Mouse (Mus musculus): Measurements from ENCODE around the gene Vamp8. TPM values are rescaled to one million over a fixed set of nuclear protein-coding genes. Genes with fewer than 3 reads are reported as not detected.

Vamp8 gene
- total RNA-seq, 2 experiments from 2014 or later = 8.1 to 9.4 TPM

DNA sequence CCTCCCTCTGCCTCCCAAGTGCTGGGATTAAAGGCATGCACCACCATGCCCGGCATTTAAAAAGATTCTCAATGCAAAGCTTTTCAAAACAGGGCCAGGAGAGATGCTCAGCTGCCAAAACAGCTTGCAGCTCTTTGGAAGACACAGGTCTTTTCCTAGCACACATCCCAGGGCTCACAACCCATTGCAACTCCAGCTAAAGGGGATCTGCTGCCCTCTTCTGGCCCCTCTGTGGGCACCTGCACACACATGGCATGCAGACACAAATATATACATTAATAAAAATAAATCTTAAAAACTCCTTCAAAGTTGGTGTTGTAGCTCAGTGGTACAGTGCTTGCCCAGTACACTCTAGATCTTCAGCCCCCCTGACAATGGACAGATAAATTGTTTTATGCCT is 19.5 kb upstream of the Vamp8 start:
- DNase-seq (ENCODE audit: extremely low spot score in 1 of 2, low spot score in 2 of 2) = no peak
- intact Hi-C loops (cut with DNase I) = no loop called here

DNA sequence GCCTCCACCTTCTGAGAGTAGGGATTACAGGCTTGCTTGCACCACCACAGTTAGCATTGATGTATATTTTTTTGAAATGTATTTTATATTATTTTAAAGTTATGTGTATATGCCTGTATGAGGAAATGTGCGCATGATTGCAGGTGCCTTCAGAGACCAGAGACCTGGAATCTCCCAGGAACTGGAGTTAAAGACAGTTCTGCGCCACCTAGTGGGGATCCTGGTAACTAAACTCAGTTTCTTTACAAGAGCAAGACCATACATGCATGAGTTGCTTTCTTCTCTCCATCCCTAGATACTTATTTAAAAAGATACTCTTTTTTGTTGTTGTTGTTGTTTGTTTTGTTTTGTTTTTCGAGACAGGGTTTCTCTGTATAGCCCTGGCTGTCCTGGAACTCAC is 19.1 kb upstream of the Vamp8 start:
- intact Hi-C loops (cut with DNase I) = loop anchor here (5.0 kb wide), 1 partner anchor 47 kb away; no protein-coding TSS in a partner anchor
- peak in 1 of 2 experiments; percentile 71 for DNase-seq (ENCODE audit: extremely low spot score in 1 of 2, low spot score in 2 of 2)

DNA sequence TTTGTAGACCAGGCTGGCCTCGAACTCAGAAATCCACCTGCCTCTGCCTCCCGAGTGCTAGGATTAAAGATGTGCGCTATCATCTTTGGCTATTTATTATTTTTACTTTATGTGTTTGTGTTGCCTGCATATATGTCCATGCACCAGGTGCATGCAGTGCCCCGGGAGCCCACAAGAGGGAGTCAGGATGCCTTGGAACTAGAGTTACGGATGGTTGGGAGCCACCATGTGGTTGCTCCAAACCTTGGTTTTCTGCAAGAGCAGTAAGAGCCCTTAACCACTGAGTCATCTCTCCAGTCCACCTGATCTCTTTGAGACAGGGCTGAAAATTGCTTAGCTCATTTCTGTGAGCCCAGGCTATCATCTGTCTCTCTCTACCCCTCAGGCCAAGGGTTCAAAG is 16.6 kb upstream of the Vamp8 start:
- peak; percentile 60 to 83 for DNase-seq (ENCODE audit: extremely low spot score in 1 of 2, low spot score in 2 of 2)
- intact Hi-C loops (cut with DNase I) = loop anchor here (5.0 kb wide), 1 partner anchor 45 kb away; no protein-coding TSS in a partner anchor

DNA sequence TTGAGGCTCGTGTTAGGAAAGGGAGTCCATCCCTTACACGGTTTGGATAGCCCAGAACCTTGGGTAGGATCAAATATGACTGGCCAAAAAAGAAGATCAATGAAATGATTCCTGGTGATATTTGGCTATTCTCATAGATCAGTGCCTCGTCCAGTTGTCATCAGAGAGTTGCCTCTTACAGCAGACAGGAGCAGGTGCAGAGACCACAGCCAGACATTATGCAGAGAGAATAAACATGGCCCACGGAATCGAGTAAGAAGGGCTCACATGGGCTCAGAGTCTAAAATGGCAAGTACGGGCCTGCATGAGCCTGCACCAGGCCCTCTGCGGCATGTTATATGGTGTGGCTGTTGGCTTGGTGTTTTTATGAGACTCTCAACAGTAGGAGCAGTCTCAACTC is 14.9 kb upstream of the Vamp8 start:
- DNase-seq (ENCODE audit: extremely low spot score in 1 of 2, low spot score in 2 of 2) = no peak
- intact Hi-C loops (cut with DNase I) = loop anchor here (5.0 kb wide), 1 partner anchor 43 kb away; no protein-coding TSS in a partner anchor

DNA sequence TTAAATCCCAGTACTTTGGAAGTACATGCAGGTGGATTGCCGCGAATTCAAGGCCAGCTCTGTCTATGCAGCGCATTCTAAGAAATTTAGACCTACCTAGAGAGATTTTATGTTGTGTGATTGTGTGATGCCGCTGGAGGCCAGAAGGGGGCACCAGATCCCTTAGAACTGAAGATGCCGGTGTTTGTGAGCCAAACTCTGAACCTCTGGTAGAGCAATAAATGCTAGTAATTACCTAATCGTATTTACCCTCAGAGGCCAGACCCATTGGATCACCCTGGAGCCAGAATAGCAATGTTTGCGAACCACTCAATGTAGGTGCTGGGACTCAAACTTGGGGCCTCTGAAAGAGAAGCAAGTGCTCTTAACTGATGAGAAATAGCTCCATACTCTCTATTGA is 11.4 kb upstream of the Vamp8 start:
- intact Hi-C loops (cut with DNase I) = no loop called here
- DNase-seq (ENCODE audit: extremely low spot score in 1 of 2, low spot score in 2 of 2) = peak; percentile 38 to 70

DNA sequence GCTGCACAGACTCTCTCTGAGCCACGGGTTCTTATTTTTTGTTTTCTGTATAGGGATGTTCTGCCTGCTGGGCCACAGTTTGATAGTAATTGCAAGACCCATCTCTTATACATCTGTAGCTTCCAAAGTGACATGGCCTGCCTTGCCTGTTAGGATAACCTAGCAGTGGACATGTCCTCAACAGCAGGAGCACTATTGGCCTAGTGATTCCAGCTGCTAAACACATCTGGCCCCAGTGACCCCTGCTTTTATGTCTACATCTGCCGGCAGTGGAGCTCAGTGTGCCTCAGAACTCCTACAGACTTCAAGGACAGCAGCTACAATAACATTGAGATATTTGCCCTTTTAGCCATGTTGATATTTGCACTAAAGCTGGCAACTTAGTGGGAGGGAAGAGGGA is 9.5 kb upstream of the Vamp8 start:
- intact Hi-C loops (cut with DNase I) = no loop called here

DNA sequence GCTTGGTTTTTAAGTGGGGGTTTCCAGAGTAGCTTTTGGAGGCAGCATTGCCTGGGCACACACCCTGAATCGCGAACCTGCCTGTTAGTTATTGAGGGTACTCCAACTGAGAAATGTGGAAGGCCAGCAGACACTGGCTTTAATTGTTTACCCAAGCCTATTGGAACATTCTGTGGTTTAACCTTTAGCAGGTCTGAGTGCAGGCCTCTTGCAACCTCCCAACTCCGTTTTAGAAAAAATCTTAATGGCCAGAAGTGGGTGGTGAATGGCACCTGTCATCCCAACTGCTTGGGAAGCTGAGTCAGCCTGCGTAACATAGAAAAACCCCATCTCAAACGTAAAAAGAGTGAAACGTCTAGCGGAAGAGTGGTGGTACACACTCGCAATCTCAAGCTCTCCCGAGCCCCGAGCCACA is 6.3 kb upstream of the Vamp8 start:
- intact Hi-C loops (cut with DNase I) = no loop called here
- no peak for DNase-seq (ENCODE audit: extremely low spot score in 1 of 2, low spot score in 2 of 2)

More for the DNA sequence above, 9.5 kb upstream of the Vamp8 start:
- DNase-seq (ENCODE audit: extremely low spot score in 1 of 2, low spot score in 2 of 2) = no peak

DNA sequence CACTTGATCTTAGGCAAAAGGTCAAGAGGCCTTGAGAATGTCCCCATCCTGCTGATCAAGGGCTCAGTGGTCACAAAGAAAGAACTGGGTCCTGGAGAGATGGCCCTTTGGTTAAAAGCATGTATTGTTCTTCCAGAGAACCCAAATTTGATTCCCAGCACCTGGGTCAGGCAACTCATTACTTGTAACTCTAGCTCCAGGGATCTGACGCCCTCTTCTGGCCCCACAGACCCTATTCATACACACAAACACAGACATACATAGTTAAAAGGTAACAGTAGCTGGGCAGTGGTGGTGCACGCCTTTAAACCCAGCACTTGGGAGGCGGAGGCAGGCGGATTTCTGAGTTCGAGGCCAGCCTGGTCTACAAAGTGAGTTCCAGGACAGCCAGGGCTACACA is 1.8 kb upstream of the Vamp8 start:
- DNase-seq (ENCODE audit: extremely low spot score in 1 of 2, low spot score in 2 of 2) = no peak
- intact Hi-C loops (cut with DNase I) = no loop called here

DNA sequence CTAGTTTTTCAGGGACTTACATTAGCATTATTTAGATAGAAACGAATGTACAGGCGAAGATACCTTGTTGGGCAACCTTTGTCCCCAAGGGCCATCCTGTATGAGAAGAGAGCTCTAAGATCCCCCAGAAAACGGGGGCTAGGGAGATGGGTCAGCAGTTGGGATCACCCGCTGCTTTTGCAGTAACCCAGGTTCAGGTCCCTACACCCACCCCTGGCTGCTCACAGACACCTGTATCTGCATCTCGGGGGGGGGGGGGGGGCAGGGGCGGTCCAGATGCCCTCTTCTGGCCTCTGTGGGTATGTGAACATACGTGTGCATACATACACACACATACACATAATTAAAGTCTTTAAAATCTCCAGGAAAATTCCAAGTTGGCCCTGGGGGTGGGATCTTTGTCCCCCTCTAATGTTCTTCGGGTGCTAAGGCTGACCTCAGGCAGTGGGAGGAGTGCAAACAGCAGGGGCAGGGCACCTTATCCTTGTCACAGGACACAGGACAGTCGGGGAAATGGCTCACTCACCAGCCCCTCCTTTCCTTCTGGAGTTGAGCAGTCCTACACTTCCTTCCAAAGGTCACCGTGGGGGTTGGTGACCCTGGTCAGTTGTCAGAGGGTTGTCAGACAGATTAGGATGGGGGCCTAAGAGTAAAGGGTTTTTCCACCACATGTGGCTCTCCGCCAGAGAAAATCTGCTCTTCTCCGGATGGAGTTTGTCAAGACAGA is 455 bp upstream of the Vamp8 start:
- peak in 1 of 2 experiments; percentile 79 for DNase-seq (ENCODE audit: extremely low spot score in 1 of 2, low spot score in 2 of 2)
- intact Hi-C loops (cut with DNase I) = no loop called here

DNA sequence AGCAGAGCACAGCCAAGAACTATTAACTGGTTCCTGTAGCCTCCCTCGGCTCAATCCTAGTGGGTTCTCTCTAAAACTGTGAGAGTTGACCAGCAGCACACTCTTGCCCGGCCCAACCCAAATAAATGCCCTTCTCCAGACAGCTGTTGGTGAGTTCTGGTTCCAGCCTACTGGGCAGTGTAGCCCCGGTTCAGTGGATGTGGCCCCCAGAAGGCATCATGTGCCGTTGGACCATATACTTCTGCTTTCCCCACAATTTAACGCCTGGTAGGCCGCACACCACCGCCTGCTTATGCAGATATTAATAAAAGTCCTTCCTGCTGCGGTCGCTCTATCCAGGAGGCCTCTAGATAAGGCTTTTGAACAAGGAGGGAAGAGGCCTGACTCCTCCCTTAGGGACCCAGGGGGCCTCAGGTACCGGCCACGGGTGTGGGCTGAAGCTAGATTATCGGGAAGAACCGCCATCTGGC is 997 bp downstream of the Vamp8 start:
- no peak for DNase-seq (ENCODE audit: extremely low spot score in 1 of 2, low spot score in 2 of 2)
- intact Hi-C loops (cut with DNase I) = no loop called here

DNA sequence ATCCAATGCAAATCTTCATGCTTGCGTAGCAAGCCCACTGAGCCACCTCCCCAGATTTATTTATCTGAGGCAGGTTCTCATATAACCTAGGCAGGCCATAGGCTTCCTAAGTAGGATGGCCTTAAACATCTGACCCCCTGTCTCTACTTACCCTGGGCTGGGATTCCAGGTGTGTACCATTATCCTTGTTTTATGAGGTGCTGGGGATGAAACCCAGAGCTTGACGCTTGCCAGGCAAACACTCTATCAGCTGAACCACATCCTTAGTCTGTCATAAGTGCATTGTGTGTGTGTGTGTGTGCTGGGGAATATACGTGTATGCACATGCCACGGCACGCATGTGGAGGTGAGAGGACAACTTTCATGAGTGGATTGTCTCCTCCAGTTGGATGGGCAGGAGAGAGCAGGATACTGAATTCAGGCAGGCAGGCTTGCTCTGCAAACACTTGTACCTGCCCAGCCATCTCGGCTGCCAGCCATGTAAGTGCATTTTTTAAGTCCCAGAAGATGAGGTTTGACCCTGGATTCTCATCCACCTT is 1.6 kb downstream of the Vamp8 start:
- intact Hi-C loops (cut with DNase I) = no loop called here
- no peak for DNase-seq (ENCODE audit: extremely low spot score in 1 of 2, low spot score in 2 of 2)

DNA sequence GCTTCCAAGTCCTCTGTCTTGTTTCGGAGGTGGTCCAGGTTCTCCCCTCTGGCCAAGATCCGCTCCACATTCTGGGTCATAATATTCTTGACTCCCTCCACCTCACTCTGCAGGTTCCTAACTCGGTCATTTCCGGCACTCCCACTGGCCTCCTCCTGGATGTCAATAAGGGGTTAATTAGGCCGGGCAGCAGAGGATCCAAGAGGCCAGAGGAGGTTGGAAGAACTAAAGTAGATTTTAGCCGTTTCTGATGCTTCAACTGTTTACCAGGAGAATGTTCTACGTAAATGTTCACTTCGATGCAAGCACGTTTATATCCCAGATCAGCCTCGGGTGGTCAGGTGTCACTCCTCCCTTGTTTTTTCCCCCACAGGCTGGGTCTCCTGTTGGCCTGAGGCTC is 2.2 kb downstream of the Vamp8 start:
- intact Hi-C loops (cut with DNase I) = no loop called here
- no peak for DNase-seq (ENCODE audit: extremely low spot score in 1 of 2, low spot score in 2 of 2)

DNA sequence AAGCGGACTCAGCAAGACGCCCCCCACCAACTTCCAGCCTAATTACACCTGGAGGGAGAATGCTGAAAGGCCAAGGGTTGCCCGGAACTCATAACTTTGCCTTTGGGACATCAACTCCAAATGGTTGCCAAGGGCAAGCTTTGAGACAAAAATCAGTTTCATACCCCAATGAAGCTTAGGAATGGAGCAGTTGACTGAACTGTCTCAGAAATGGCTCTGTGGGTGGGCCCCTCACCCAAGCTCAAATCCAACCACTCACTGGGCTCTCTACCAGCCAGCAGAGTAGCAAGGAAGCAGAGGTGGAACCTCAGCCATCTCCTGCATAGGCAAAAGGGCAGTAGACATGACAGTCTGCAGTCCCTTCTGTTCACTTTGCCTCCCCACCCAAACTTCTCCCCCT is 2.7 kb downstream of the Vamp8 start:
- DNase-seq (ENCODE audit: extremely low spot score in 1 of 2, low spot score in 2 of 2) = no peak
- intact Hi-C loops (cut with DNase I) = no loop called here

DNA sequence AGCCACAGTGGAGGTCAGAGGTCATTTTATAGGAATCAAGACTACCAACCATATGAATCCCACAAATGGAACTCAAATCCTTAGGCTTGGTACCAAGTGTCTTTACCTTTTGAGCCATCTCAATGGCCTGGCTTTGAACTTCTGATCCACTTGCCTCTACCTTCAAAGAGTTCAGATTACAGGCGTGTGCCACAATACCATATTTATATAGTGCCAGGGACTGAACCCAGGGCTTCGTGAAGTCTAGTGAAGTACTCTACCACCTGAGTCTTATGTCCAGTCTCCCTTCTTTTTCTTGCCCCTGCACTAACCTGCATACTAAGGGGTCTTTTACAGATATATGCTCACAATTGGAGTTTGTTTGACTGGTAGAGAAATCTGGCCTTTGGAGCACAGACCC is 3.9 kb downstream of the Vamp8 start:
- intact Hi-C loops (cut with DNase I) = no loop called here
- DNase-seq (ENCODE audit: extremely low spot score in 1 of 2, low spot score in 2 of 2) = no peak

DNA sequence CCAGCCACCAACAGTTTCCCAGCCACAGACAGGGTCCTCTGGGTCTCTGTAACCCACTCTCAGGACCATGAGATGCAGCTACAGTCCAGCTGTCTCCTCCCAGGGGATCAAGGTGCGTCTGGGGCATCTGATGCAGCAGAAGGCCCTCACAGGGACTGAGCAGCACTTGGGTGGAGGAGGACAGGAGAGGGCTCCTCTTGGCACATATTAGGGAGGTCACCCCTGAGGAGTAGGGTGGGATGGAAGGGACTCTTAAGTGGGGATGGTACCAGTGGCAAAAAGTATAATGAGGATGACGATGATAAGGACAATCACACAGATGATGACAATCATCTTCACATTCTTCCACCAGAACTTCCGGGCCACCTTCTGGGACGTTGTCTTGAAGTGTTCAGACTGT is 5.2 kb downstream of the Vamp8 start:
- intact Hi-C loops (cut with DNase I) = no loop called here
- no peak for DNase-seq (ENCODE audit: extremely low spot score in 1 of 2, low spot score in 2 of 2)

DNA sequence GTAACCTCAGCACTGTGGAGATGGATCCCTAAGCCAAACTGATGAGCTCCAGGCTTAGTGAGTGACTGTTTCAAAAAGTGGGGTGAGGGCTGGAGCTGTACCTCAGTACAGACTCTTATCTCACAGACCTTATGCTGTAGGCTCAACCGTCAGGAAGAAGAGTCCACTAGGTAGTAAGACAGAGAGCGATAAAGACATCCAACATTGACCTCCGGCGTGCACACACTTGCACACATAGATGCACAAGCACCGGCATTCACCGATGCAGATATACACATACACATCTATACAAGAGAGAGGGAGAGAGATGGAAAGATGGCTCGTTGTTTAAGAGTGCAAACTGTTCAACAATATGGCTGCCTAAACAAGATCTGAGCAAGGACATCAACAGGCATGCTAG is 6.6 kb downstream of the Vamp8 start:
- intact Hi-C loops (cut with DNase I) = no loop called here
- DNase-seq (ENCODE audit: extremely low spot score in 1 of 2, low spot score in 2 of 2) = no peak

DNA sequence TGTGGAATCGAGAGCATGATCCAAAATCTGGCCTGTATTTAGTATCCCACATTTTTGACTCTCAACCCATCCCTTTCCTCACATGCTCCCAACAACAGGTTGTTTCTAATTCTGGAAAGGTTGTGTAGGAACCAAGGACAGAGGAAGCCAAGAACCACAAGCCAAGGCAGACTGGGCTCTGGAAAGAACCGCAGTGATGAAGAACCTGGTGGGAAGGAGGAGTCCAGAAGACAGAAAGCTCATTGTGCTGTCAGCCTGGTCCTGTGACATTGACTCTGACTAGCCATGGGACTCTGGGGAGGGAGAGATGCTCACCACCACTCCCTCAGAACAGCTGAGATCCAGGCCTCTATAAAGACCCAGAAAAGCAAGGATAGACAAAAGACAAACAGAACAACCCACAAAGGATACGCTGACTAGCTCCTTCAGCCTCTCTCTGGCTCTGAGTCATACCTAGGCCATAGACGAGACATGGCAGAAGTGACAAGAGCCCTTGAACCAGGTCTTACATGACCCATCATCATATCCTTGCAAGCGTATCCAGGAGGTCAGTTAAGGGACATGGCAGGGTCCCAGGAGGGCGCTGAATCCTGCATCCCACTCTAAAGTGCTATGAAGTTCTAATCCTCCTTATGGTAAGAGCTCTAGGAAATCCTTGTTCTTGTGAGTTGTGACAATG is 7.2 kb downstream of the Vamp8 start:
- DNase-seq (ENCODE audit: extremely low spot score in 1 of 2, low spot score in 2 of 2) = no peak
- intact Hi-C loops (cut with DNase I) = no loop called here

DNA sequence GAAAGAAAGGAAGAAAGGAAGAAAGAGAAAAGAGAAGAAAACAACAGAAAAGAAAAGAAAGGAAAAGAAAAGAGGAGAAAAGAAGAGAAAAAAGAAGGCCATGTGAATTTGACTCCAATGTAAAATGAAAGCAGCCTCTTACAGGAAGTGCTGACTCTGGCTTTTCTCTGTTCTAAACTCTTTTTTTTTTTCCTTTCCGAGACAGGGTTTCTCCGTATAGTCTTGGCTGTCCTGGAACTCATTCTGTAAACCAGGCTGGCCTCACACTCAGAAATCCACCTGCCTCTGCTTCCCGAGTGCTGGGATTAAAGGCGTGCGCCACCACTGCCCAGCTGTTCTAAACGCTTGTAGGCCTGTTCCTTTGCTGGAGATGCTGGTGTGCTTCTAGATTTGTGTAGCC is 8.0 kb downstream of the Vamp8 start:
- intact Hi-C loops (cut with DNase I) = no loop called here
- DNase-seq (ENCODE audit: extremely low spot score in 1 of 2, low spot score in 2 of 2) = no peak

DNA sequence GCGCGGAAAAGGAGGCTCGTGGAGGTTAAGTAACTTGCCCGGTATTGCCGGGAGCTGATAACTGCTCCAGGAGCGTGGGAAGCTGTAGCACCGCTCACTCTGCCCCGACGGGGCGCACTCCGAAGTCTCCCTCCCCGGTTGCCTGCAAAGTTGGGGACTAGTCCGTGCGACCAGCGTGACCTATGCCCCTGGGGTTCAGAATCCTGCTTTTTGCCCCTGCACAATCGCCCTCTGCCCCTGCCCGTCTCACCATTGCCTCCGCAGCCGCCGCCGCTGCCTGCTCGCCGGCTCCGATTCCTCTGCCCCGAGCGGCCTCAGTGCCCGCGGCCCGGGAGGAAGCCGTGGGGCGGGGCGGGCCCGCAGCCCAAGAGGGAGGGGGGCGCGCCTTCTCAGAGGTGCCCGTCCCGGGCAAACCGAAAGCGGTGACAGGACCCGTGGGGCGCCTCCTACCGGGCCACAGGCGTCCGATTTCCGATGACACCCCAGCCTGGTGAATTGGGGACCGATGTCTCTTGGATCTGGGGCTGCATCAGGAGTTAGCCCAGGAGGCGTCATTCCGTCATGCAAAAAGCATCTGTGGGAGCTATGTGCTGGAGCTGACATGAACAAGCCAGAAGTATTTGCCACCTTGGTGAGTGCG is 10.3 kb downstream of the Vamp8 start, which contains the start of gene Vamp5:
Vamp5 (minus strand) TSS at position 338 of the 640 bp plus-strand sequence.
- intact Hi-C loops (cut with DNase I) = no loop called here
- DNase-seq (ENCODE audit: extremely low spot score in 1 of 2, low spot score in 2 of 2) = peak in 1 of 2 experiments; percentile 85

All from left cerebral cortex, postnatal 10 days (tissue).